Mouse (Mus musculus) C2C12 (cell line): ENCODE data around the gene Ncam2.

Experiments used
- CEBPB ChIP-seq: IDR thresholded peaks from one replicate; pipeline ENCODE4 v1.6.1; 2011; ENCODE audit warnings: low read depth, mild to moderate bottlenecking, control low read depth, moderate library complexity
- CTCF ChIP-seq: IDR thresholded peaks from one replicate; pipeline ENCODE4 v1.5.1; 2011; ENCODE audit not compliant: control insufficient read depth, insufficient read depth, insufficient read length
- FOSL1 ChIP-seq: IDR thresholded peaks from one replicate; pipeline ENCODE4 v1.8.0; 2011; ENCODE audit warnings: mild to moderate bottlenecking, low read length; ENCODE audit not compliant: poor library complexity, insufficient read depth, severe bottlenecking
- MYOD1 ChIP-seq: IDR thresholded peaks from one replicate; pipeline ENCODE4 v1.6.1; 2011; ENCODE audit warnings: low read depth; ENCODE audit not compliant: control insufficient read depth, insufficient read length
- USF1 ChIP-seq: IDR thresholded peaks from one replicate; pipeline ENCODE4 v1.6.1; 2011; ENCODE audit warnings: low read depth, mild to moderate bottlenecking, control low read depth, moderate library complexity

GRCm38 (mm10) chr16:81675546-81675945 lies 475.0 kb downstream of the Ncam2 start:
- TF ChIP-seq CTCF (no peak), USF1 (no peak), MYOD1 (no peak), CEBPB (no peak), FOSL1 (no peak)
